Mouse (Mus musculus): ENCODE data around the gene Thra. TPM values are rescaled to one million over a fixed set of nuclear protein-coding genes. Genes with fewer than 3 reads are reported as not detected.
A peak's percentile ranks its signal among the peaks of the same experiment; 100 is the strongest.

Gene Thra
- total RNA-seq, 2 experiments from 2014 or later, result 181 to 195 TPM

- peak; percentile 98 to 99 for DNase-seq (ENCODE audit: low spot score in 2 of 2)
Measured at GRCm38 (mm10) chr11:98775348-98776051, 35.1 kb downstream of the Thra start.

DNA sequence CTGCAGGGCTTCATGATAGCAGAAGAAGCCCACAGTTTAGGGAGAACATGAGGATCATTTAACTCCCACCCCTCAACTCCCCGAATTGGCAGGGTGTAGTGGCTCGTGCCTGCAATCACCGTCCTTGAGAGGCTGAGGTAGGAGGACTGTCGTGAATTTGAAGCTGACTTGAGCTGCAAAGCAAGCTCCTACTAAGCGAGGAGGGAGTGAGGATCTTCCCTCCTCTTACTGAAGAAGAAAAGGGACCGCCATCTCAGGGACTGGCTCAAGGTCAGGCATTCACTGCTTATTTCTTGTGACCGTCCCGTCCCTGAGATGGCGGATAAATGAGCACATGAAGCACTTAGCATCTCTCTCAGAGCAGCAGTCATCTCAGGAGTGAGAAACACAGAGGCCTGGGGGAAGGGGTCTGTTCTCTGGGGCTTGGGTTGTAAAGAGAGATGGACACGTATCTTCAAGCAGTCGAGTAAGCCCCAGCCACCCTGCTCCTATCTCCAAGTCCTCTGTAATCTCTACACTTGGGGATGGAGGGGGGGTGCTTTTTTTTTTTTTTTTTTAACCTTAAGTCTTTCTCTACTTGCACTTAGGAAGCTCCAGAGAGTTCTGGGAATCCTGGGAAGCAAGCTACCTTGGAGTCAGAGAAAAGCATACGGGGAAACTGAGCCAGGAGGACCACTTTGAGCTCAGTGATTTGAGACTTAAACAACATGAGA, 35.8 kb downstream of the Thra start:
- no peak for DNase-seq (ENCODE audit: low spot score in 2 of 2)

DNA sequence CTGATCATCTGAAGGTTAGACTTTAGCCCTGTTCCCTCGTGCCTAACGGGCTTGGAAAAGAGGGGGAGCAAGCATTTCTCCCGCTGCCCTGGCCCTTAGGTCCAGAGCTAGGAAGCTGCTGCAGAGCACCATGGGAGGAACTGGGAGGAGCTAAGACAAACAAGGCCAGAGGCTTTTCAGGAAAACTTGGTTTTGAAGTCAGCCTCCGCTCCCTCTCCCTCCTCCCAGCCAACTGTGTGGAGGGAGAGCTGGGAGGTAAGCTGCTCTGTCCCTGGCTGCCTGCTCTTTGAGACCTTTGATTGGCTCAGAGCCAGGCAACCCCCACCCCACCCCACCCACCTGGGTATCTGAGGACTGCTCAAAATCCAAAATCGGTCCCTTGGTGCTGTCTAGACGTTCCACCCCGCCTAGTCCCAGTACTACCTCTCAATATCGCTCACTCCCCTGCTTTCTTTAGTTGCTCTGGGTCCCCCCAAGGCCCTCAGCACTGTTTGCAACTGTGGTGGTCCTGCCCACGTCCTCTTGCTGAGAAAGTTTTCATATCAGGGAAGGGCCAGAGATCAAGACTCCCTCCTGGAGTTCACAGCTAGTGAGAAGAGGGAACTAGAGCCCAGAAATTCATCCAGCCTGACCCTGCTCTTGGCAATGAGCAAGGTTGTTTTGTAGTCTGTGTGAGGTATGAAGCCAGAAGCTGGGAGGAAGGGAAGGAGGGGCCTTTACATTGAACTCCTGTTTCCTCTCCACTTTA, 36.6 kb downstream of the Thra start:
- no peak for DNase-seq (ENCODE audit: low spot score in 2 of 2)

DNA sequence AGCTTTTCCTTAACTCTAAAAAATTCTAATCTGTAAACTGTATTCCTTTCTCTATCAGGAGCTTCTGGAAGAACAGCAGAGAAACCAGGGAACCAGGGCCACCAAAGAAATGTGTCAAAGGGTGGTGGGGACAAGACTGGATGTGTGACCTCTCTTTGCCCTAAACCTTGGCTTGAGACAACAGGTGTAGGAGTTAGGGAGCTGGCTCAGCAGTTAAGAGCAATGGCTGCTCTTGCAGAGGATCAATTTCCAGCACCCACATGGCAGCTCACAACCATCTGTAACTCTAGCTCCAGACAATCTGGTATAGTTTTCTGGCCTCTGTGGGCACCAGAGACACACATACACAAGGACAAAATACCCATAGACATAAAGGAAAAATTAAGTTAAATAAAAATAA, 37.5 kb downstream of the Thra start:
- no peak for DNase-seq (ENCODE audit: low spot score in 2 of 2)

GRCm38 (mm10) chr11:98781851-98782512, 41.5 kb downstream of the Thra start:
- DNase-seq (ENCODE audit: low spot score in 2 of 2), result no peak

GRCm38 (mm10) chr11:98782651-98783235, 42.3 kb downstream of the Thra start:
- no peak for DNase-seq (ENCODE audit: low spot score in 2 of 2)

GRCm38 (mm10) chr11:98783236-98783696, 42.8 kb downstream of the Thra start:
- peak; percentile 85 to 86 for DNase-seq (ENCODE audit: low spot score in 2 of 2)

GRCm38 (mm10) chr11:98784139-98784538, 43.7 kb downstream of the Thra start:
- DNase-seq (ENCODE audit: low spot score in 2 of 2), result no peak

DNA sequence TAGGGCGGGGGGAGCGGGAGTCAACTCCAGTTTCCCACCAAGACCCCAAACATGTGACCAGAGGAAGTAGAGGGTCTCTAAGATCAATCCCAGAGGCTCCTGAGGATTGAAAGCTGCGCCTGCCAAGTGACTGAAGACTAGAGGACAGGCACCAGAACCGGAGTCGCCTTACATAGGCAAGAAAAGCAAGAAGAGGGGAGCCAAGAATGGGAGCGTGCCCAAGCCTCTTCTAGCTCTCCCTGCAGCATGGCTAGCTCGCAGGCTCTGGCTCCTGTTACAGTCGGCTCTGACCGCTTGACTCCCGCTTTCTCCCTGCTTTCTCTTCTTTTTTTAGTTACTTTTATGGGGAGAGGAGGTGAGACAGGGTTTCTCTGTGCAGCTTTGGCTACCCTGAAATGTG, 44.8 kb downstream of the Thra start:
- DNase-seq (ENCODE audit: low spot score in 2 of 2), result no peak

- peak in 1 of 2 experiments; percentile 54 for DNase-seq (ENCODE audit: low spot score in 2 of 2)
Measured at GRCm38 (mm10) chr11:98785772-98786281, 45.4 kb downstream of the Thra start.

DNA sequence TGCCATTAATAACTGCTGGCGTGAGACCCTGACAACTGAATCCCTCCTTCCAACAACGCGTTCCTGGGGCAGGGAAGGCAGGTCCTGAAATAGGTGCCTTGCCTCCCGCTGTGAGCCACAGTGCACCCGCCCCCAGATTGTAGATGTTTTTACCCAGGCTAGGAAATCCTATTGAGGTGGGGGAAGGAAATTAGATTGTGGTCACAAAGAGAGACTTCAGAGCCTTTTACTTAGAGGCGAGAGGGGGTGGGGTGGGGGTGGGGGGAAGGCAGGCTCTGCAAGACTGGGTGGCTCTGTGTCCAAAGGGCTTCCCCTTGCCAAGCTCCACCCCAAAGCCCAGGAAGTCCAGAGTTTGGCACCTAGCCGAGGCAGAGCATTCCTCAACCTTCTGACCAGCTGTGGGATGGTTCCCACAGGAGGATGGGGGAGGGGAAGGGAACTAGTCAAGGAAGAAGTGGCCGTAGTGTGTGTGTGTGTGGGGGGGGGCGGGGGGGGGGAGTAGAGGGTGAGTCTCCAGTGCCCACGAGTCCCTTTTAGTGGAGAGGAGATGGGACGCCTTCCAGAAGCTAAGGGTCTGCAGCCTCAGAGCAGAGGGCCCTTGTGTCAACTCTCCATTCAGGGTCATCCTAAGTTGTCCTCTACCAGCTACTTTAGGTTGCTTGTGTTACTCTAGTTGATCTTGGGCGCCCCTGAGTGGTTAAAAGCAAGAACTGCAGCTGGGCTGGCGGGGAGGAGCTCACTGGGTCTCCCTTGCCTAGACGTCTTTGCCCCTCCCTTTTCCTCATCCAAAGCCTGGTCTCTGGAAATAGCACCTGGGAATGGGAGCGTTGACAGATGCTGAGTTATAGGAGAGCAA, 46.1 kb downstream of the Thra start:
- peak; percentile 86 to 92 for DNase-seq (ENCODE audit: low spot score in 2 of 2)

DNA sequence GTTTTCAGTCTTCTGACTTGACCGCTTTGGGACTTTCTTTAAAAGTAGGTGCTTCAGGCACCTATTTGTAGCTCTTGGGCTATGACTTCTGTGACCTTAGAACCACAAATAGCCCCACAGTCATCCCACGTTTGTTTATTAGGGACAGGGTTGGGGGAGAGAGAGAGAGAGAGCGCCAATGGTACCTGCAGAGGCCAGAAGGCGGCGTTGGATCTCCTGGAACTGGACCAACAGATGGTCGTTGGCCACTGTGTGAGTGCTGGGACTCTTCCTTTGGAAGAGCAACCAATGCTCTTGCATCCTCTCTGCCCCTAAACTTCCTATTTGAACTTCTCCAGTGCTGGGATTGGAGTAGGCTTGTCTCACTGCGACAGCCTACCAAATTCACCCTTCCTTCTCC, 46.8 kb downstream of the Thra start:
- DNase-seq (ENCODE audit: low spot score in 2 of 2), result no peak

DNA sequence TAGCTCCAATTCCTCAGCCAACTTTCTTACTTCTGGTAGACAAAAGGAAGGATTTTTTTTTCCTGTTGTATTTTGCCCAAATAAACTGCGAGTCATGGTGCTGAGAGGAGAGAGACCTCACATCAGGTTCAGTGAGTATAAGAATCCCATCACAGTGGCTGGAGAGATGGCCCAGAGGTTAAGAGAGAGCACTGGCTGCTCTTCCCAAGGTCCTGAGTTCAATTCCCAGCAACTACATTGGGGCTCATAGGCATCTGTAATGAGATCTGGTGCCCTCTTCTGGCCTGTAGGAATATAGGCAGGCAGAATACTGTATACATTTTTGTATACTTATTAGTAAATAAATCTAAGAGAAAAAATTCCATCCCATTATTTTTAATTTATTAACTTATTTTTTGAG, 47.3 kb downstream of the Thra start:
- no peak for DNase-seq (ENCODE audit: low spot score in 2 of 2)

GRCm38 (mm10) chr11:98788139-98788538, 47.7 kb downstream of the Thra start:
- DNase-seq (ENCODE audit: low spot score in 2 of 2), result no peak

GRCm38 (mm10) chr11:98788550-98789218, 48.2 kb downstream of the Thra start:
- DNase-seq (ENCODE audit: low spot score in 2 of 2), result peak in 1 of 2 experiments; percentile 74

- DNase-seq (ENCODE audit: low spot score in 2 of 2), result no peak
Measured at GRCm38 (mm10) chr11:98789219-98789807, 48.9 kb downstream of the Thra start.

GRCm38 (mm10) chr11:98789824-98790223, 49.4 kb downstream of the Thra start:
- no peak for DNase-seq (ENCODE audit: low spot score in 2 of 2)

- no peak for DNase-seq (ENCODE audit: low spot score in 2 of 2)
Measured at GRCm38 (mm10) chr11:98790631-98791205, 50.3 kb downstream of the Thra start.
